Mouse (Mus musculus) yolk sac, embryonic 10.5 days (tissue): Measurements from ENCODE around the gene Ppp1ca.

Experiments
- DNase-seq: peaks from one replicate; pipeline ENCODE4 v3.0.0-alpha.2; 2017; ENCODE audit warnings: low spot score

Gene Ppp1ca

DNA sequence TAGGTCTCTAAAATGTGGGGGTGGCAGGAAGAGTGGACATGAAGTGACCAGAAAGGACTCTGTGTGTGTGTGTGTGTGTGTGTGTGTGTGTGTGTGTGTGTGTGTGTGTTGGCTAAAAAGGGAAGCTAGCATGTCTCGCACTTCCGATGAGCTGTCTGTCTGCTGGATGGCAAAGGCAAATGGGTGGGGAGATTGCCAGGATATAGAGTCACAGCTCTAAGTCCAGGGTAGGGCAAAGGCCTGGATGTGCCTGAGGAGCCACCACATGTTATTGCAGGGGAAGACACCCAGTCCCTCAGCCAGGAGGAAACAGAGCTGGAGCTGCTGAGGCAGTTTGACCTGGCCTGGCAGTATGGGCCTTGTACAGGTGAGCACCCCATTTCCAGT is 40.3 kb downstream of the Ppp1ca start:
- no peak for DNase-seq

DNA sequence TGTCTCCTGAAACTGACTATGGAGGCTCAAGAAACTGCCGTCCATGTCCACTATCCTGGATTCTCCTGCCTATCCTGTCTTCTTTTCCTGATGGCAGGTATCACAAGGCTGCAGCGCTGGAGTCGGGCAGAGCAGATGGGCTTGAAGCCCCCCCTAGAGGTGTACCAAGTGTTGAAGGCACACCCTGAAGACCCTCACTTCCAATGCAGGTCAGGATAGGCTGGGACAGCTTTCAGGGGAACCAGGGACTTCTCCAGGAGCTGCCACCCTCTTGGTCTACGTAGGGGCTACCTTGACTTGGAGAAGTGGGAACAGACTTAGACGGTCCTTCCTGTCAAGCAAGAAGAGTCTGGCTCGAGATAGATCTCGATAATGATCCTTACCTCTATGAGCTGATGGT is 40.8 kb downstream of the Ppp1ca start:
- no peak for DNase-seq

DNA sequence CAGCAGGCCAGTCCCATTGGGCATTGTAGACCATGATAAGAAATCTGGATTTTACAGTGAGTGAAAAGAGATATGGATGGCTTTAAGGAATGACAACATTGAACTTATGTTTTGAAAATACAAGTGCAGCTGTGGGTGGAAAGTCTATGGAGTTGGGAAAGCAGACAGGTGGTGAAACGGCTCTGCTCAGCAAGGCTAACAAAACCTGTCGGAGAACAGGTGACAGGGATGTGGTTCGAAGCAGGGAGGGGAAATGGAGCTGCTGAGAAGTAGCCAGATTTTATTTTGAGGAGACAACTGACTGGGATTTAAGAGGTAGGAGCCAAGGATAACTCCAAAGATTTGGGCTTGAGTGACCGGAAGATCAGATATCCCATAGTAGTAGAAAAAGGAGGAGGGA is 42.7 kb downstream of the Ppp1ca start:
- no peak for DNase-seq

DNA sequence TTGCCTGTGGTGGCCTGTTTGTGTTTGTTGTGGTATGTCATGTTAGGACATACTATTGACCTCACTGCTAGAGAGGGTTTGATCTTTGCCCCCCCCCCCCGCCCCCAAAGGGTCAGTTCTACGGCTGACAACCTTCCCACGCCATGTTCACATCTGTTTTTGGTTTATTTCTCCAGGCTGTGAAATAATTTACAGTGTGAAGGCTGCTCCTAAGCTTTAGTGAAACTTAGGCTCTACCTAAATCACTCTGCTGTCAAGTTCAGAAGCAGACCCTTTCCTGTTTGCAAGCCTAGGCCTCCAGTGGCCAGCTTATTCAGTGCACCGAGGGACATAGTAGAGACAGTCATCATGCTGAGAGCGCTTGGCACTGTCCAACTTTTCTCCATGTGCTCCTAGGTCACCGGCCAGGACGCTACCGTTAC is 48.4 kb downstream of the Ppp1ca start:
- peak; percentile 33 for DNase-seq

DNA sequence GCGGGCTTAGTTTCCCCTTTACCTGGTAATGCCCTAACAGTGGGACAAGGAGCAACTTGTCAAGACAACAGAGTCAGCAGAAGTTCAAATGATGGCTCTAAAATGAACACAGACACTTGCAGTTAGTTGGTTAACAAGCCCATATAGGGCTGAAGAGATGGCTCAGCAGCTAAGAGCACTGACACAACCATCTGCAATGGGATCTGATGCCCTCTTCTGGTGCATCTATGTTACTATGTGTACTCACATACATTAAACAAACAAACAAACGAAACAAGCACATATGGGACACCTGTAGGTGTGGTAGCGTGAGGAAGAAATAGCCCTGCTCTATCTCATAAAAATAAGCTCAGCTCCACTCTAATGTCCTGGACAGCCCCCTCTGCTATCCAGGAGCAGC is 50.6 kb downstream of the Ppp1ca start:
- no peak for DNase-seq

DNA sequence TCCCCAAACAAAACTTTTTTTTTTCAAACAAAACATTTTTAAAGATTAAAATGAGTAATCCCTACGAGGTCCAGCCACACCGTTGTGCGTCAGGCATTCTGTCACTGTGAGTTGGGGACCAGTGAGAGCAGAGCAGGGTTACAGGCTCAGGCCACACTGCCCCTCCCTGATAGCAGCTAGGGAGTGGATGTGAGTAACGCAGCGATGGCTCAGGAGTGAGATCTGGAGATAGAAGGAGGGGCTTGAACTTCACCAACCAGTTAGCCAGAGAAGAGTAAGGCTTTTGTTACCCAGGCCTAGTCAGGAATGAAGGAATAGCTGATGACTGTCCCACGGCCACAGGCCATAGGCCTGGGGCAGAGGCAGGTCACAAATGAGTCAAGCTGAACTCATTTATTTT is 52.9 kb downstream of the Ppp1ca start:
- no peak for DNase-seq
